Mouse (Mus musculus): ENCODE measurements around the gene H60c. TPM values are rescaled to one million over a fixed set of nuclear protein-coding genes. Genes with fewer than 3 reads are reported as not detected.
"Not testable (repeated sequence)": the region's sequence is repeated elsewhere in the genome, so short reads cannot be mapped to it uniquely, and the experiment has no call there.

H60c gene
- not detected for total RNA-seq (2021)

GRCm38 (mm10) chr10:3267671-3268070 is at the start of gene H60c:
H60c (minus strand) TSS chr10:3267771.
- DNase-seq: no peak

- no peak for DNase-seq
These were observed 41.2 kb upstream of the H60c start for GRCm38 (mm10) chr10:3308821-3309206.

- DNase-seq: no peak
These were observed 40.7 kb upstream of the H60c start for GRCm38 (mm10) chr10:3308180-3308820.

GRCm38 (mm10) chr10:3307752-3308151 is 40.2 kb upstream of the H60c start:
- DNase-seq: peak; percentile 12 to 19

- DNase-seq: no peak
These were observed 26.4 kb upstream of the H60c start for GRCm38 (mm10) chr10:3293969-3294368.

GRCm38 (mm10) chr10:3281047-3281446 is 13.5 kb upstream of the H60c start:
- no peak for DNase-seq

- no peak for DNase-seq
These were observed 6.5 kb upstream of the H60c start for GRCm38 (mm10) chr10:3274065-3274464.

GRCm38 (mm10) chr10:3271036-3271435 is 3.5 kb upstream of the H60c start:
- DNase-seq: no peak

GRCm38 (mm10) chr10:3266729-3267128 is 842 bp downstream of the H60c start:
- no peak for DNase-seq

GRCm38 (mm10) chr10:3262784-3263183 is 4.8 kb downstream of the H60c start:
- no peak for DNase-seq

- no peak for DNase-seq
These were observed 10.2 kb downstream of the H60c start for GRCm38 (mm10) chr10:3257391-3257790.

- DNase-seq: not testable (repeated sequence)
These were observed 29.1 kb downstream of the H60c start for GRCm38 (mm10) chr10:3238436-3238835.

- DNase-seq: no peak
These were observed 30.8 kb downstream of the H60c start for GRCm38 (mm10) chr10:3236638-3237270.

GRCm38 (mm10) chr10:3228447-3229195 is 39.0 kb downstream of the H60c start:
- no peak for DNase-seq

Other genes with a start within 250 kb of the H60c start
- 10 to 100 TPM; 24.1 to 25.2 TPM for gene Ppp1r14c, start 98.3 kb upstream of the H60c start, total RNA-seq (2021)